Mouse (Mus musculus) cerebral cortex, adult 2 months (tissue): ENCODE results near the gene Gm20388.

Source experiments
- WGBS: fragments of 180-500 bp; shearing (Covaris S2); methylation state at CpG from one replicate; pipeline ENCODE4 v1.1.7; 2018; 5-methylcytosine and 5-hydroxymethylcytosine counted together

Gene Gm20388

GRCm38 (mm10) chr8:121667936-121668500 is 1757.4 kb downstream of the Gm20388 start:
- WGBS = 68% methylated on average over 9 of the region's 9 CpGs

GRCm38 (mm10) chr8:121668553-121668952 is 1757.9 kb downstream of the Gm20388 start:
- 28% methylated on average over 6 of the region's 6 CpGs for WGBS

GRCm38 (mm10) chr8:121669208-121669607 is 1758.6 kb downstream of the Gm20388 start:
- WGBS = 21% methylated on average over 8 of the region's 8 CpGs

- WGBS = 75% methylated on average over 4 of the region's 4 CpGs
Observed at GRCm38 (mm10) chr8:121673153-121673552, 1762.5 kb downstream of the Gm20388 start.

- 69% methylated on average over 5 of the region's 5 CpGs for WGBS
Observed at GRCm38 (mm10) chr8:121673917-121674316, 1763.3 kb downstream of the Gm20388 start.

GRCm38 (mm10) chr8:121674524-121674923 is 1763.9 kb downstream of the Gm20388 start:
- WGBS = 64% methylated on average over 5 of the region's 5 CpGs

GRCm38 (mm10) chr8:121675161-121675560 is 1764.5 kb downstream of the Gm20388 start:
- WGBS = 48% methylated on average over 3 of the region's 3 CpGs

- 45% methylated on average over 20 of the region's 20 CpGs for WGBS
Observed at GRCm38 (mm10) chr8:121675701-121676100, 1765.1 kb downstream of the Gm20388 start.

- WGBS = 57% methylated on average over 5 of the region's 5 CpGs
Observed at GRCm38 (mm10) chr8:121678696-121679095, 1768.1 kb downstream of the Gm20388 start.

GRCm38 (mm10) chr8:121680896-121681295 is 1770.3 kb downstream of the Gm20388 start:
- WGBS = 78% methylated on average over 4 of the region's 4 CpGs

GRCm38 (mm10) chr8:121681457-121681856 is 1770.8 kb downstream of the Gm20388 start:
- 61% methylated on average over 10 of the region's 10 CpGs for WGBS

GRCm38 (mm10) chr8:121683083-121683832 is 1772.6 kb downstream of the Gm20388 start:
- 52% methylated on average over 10 of the region's 10 CpGs for WGBS

GRCm38 (mm10) chr8:121685419-121685818 is 1774.8 kb downstream of the Gm20388 start:
- 22% methylated on average over 4 of the region's 4 CpGs for WGBS

GRCm38 (mm10) chr8:121687455-121688161 is 1777.0 kb downstream of the Gm20388 start:
- 36% methylated on average over 14 of the region's 14 CpGs for WGBS

GRCm38 (mm10) chr8:121688496-121688895 is 1777.9 kb downstream of the Gm20388 start:
- 64% methylated on average over 5 of the region's 5 CpGs for WGBS

- WGBS = 54% methylated on average over 4 of the region's 4 CpGs
Observed at GRCm38 (mm10) chr8:121694453-121694852, 1783.8 kb downstream of the Gm20388 start.

GRCm38 (mm10) chr8:121695585-121696184 is 1785.0 kb downstream of the Gm20388 start:
- 68% methylated on average over 6 of the region's 6 CpGs for WGBS

GRCm38 (mm10) chr8:121697735-121698614 is 1787.3 kb downstream of the Gm20388 start:
- WGBS = 11% methylated on average over 17 of the region's 17 CpGs

GRCm38 (mm10) chr8:121698615-121699101 is 1788.0 kb downstream of the Gm20388 start:
- WGBS = 32% methylated on average over 9 of the region's 9 CpGs

GRCm38 (mm10) chr8:121699936-121700335 is 1789.3 kb downstream of the Gm20388 start:
- WGBS = 80% methylated on average over 2 of the region's 2 CpGs

GRCm38 (mm10) chr8:121705174-121705573 is 1794.5 kb downstream of the Gm20388 start:
- 44% methylated on average over 3 of the region's 3 CpGs for WGBS
